Mouse (Mus musculus) mouse embryonic stem cell (cell line): ENCODE data around the gene Il17rd.

ENCODE experiments used
- in situ Hi-C, 2 experiments: fragments of 300-500 bp; cut with MboI; formaldehyde crosslinking; loops; 1 replicate in 1 of 2; 3 replicates in 1 of 2; pipeline ENCODE4 v1.14.3; 2019 to 2020; ENCODE audit warnings: low sequenced_read_pairs in 2 of 2, low pct_unique_long_range_greater_than_20kb in 1 of 2, mixed read lengths in 1 of 2; ENCODE audit not compliant: unreplicated experiment in 1 of 2

Il17rd gene

GRCm38 (mm10) chr14:27118546-27118945 is 79.8 kb downstream of the Il17rd start:
- in situ Hi-C loops: no loop called here

- in situ Hi-C loops: no loop called here
These were observed 83.9 kb downstream of the Il17rd start for GRCm38 (mm10) chr14:27122646-27123045.

- in situ Hi-C loops: no loop called here
These were observed 84.8 kb downstream of the Il17rd start for GRCm38 (mm10) chr14:27123543-27123942.

GRCm38 (mm10) chr14:27130031-27130430 is 91.3 kb downstream of the Il17rd start:
- in situ Hi-C loops: no loop called here

- in situ Hi-C loops: no loop called here
These were observed 91.9 kb downstream of the Il17rd start for GRCm38 (mm10) chr14:27130676-27131075.

- in situ Hi-C loops: no loop called here
These were observed 92.8 kb downstream of the Il17rd start for GRCm38 (mm10) chr14:27131521-27131920.

- in situ Hi-C loops: no loop called here
These were observed 100.2 kb downstream of the Il17rd start for GRCm38 (mm10) chr14:27138891-27139290.

GRCm38 (mm10) chr14:27139968-27140367 is 101.2 kb downstream of the Il17rd start:
- in situ Hi-C loops: no loop called here

GRCm38 (mm10) chr14:27141486-27141885 is 102.7 kb downstream of the Il17rd start:
- in situ Hi-C loops: no loop called here

- in situ Hi-C loops: no loop called here
These were observed 103.9 kb downstream of the Il17rd start for GRCm38 (mm10) chr14:27142680-27143079.

GRCm38 (mm10) chr14:27145171-27146045 is 106.7 kb downstream of the Il17rd start:
- in situ Hi-C loops: no loop called here

GRCm38 (mm10) chr14:27147726-27148125 is 109.0 kb downstream of the Il17rd start:
- in situ Hi-C loops: no loop called here

GRCm38 (mm10) chr14:27149401-27149800 is 110.7 kb downstream of the Il17rd start:
- in situ Hi-C loops: no loop called here

GRCm38 (mm10) chr14:27150011-27150640 is 111.4 kb downstream of the Il17rd start:
- in situ Hi-C loops: no loop called here

GRCm38 (mm10) chr14:27151432-27151831 is 112.7 kb downstream of the Il17rd start:
- in situ Hi-C loops: no loop called here

- in situ Hi-C loops: no loop called here
These were observed 116.3 kb downstream of the Il17rd start for GRCm38 (mm10) chr14:27155088-27155487.

- in situ Hi-C loops: no loop called here
These were observed 117.3 kb downstream of the Il17rd start for GRCm38 (mm10) chr14:27156032-27156431.
